9 mouse cellular contexts compared by ENCODE assay signal in genomic region chr16:92487489-92487888, GRCm38 (mm10). TPM values are rescaled to one million over a fixed set of nuclear protein-coding genes. Genes with fewer than 3 reads are reported as not detected.
DNase-seq lines count a peak whose midpoint lies in the region; ATAC-seq lines count a peak whose summit lies in the region.
"Had no signal": no experiment of that assay in that cellular context is flagged by ENCODE, and none has a peak within 500 bp of the region (broad histone marks: within the 10 kb centered on the region; RNA-seq: fewer than 3 reads in every experiment).

No protein-coding gene starts in this region.

- H3K36me3 ChIP-seq in forebrain, embryonic 14.5 days (ENCODE audit: control insufficient read depth, insufficient read depth, low read length), result no peaks in the 10 kb centered on the region
- H3K36me3 ChIP-seq in forebrain, embryonic 11.5 days (ENCODE audit: control insufficient read depth, insufficient read depth, low read length), result no peaks in the 10 kb centered on the region
- no peaks in the 10 kb centered on the region for H3K36me3 ChIP-seq in liver, embryonic 11.5 days (ENCODE audit: control insufficient read depth, insufficient read depth, low read length)
- H3K36me3 ChIP-seq in hindbrain, embryonic 10.5 days, result no peaks in the 10 kb centered on the region

- H3K4me2 ChIP-seq in forebrain, embryonic 14.5 days (ENCODE audit: low read length), result no peak overlapping the region
- H3K4me2 ChIP-seq in forebrain, embryonic 11.5 days (ENCODE audit: low read depth, low read length, severe bottlenecking), result no peak overlapping the region
- H3K4me2 ChIP-seq in liver, embryonic 11.5 days, result no peak overlapping the region

- intact Hi-C loops in left cerebral cortex, postnatal 4 days (cut with DNase I), result no loop called here
- intact Hi-C loops in left cerebral cortex, postnatal 10 days (cut with DNase I), result no loop called here

- no peak overlapping the region for H3K4me3 ChIP-seq in forebrain, embryonic 14.5 days (ENCODE audit: low read depth, low read length)
- no peak overlapping the region for H3K4me3 ChIP-seq in forebrain, embryonic 11.5 days (ENCODE audit: low read depth, low read length)
- no peak overlapping the region for H3K4me3 ChIP-seq in liver, embryonic 11.5 days (ENCODE audit: low read depth, low read length)
- H3K4me3 ChIP-seq in hindbrain, embryonic 10.5 days, result no peak overlapping the region
- H3K4me3 ChIP-seq: myocyte had no signal

- no peak overlapping the region for H3K9ac ChIP-seq in forebrain, embryonic 14.5 days (ENCODE audit: low read length)
- H3K9ac ChIP-seq in forebrain, embryonic 11.5 days (ENCODE audit: low read length), result no peak overlapping the region
- H3K9ac ChIP-seq in liver, embryonic 11.5 days (ENCODE audit: low read depth, low read length), result no peak overlapping the region

- DNase-seq in forebrain, embryonic 14.5 days (ENCODE audit: low spot score), result peak; percentile 45
- DNase-seq in forebrain, embryonic 11.5 days (ENCODE audit: low spot score), result no peak
- peak; percentile 38 for DNase-seq in left cerebral cortex, postnatal 4 days
- no peak for DNase-seq in left cerebral cortex, postnatal 10 days (ENCODE audit: extremely low spot score in 1 of 2, low spot score in 2 of 2)
- DNase-seq in brain, adult 2 months (ENCODE audit: low read depth, low spot score), result peak; percentile 43
- no peak for DNase-seq in liver, embryonic 11.5 days (ENCODE audit: low spot score)
- peak; percentile 56 to 79 for DNase-seq in spleen, postnatal 4 days (ENCODE audit: low spot score in 2 of 2)
- no peak for DNase-seq in hindbrain, embryonic 10.5 days (ENCODE audit: low spot score)

- no peak for ATAC-seq in forebrain, embryonic 14.5 days
- ATAC-seq in forebrain, embryonic 11.5 days (replicated peaks; ENCODE audit: low FRiP score), result no peak
- ATAC-seq in liver, embryonic 11.5 days (replicated peaks; ENCODE audit: low FRiP score), result peak; percentile 64

- no peaks in the 10 kb centered on the region for H3K27me3 ChIP-seq in forebrain, embryonic 14.5 days (replicated peaks; ENCODE audit: control insufficient read depth, insufficient read depth, low read length)
- H3K27me3 ChIP-seq in forebrain, embryonic 11.5 days (ENCODE audit: control insufficient read depth, insufficient read depth, low read length), result no peaks in the 10 kb centered on the region
- no peaks in the 10 kb centered on the region for H3K27me3 ChIP-seq in liver, embryonic 11.5 days (replicated peaks; ENCODE audit: control insufficient read depth, insufficient read depth, low read length)
- H3K27me3 ChIP-seq in hindbrain, embryonic 10.5 days (ENCODE audit: insufficient read depth, poor library complexity, severe bottlenecking), result no peaks in the 10 kb centered on the region

- H3K27ac ChIP-seq in forebrain, embryonic 14.5 days (ENCODE audit: low read depth, low read length), result no peak overlapping the region
- no peak overlapping the region for H3K27ac ChIP-seq in forebrain, embryonic 11.5 days (ENCODE audit: low read depth, low read length)
- no peak overlapping the region for H3K27ac ChIP-seq in liver, embryonic 11.5 days (ENCODE audit: low read depth, low read length)
- H3K27ac ChIP-seq in hindbrain, embryonic 10.5 days, result no peak overlapping the region

- no peaks in the 10 kb centered on the region for H3K4me1 ChIP-seq in forebrain, embryonic 14.5 days (ENCODE audit: control insufficient read depth, insufficient read depth, low read length)
- no peaks in the 10 kb centered on the region for H3K4me1 ChIP-seq in forebrain, embryonic 11.5 days (replicated peaks; ENCODE audit: control insufficient read depth, insufficient read depth, low read length)
- peaks cover 11% of the 10 kb centered on the region for H3K4me1 ChIP-seq in liver, embryonic 11.5 days (replicated peaks; ENCODE audit: control insufficient read depth, insufficient read depth, low read length)
- H3K4me1 ChIP-seq in hindbrain, embryonic 10.5 days (replicated peaks), result no peaks in the 10 kb centered on the region

- WGBS in forebrain, embryonic 14.5 days, result 60% methylated on average over 4 of the region's 4 CpGs
- 60% methylated on average over 4 of the region's 4 CpGs for WGBS in forebrain, embryonic 11.5 days
- 21% methylated on average over 4 of the region's 4 CpGs for WGBS in liver, embryonic 11.5 days
- 62% methylated on average over 4 of the region's 4 CpGs for WGBS in hindbrain, embryonic 10.5 days

- no peaks in the 10 kb centered on the region for H3K9me3 ChIP-seq in forebrain, embryonic 14.5 days (replicated peaks; ENCODE audit: control insufficient read depth, low read length)
- H3K9me3 ChIP-seq in forebrain, embryonic 11.5 days (ENCODE audit: control insufficient read depth, low read length), result no peaks in the 10 kb centered on the region
- H3K9me3 ChIP-seq in liver, embryonic 11.5 days (ENCODE audit: control insufficient read depth, low read length), result no peaks in the 10 kb centered on the region
- H3K9me3 ChIP-seq in hindbrain, embryonic 10.5 days, result no peaks in the 10 kb centered on the region

RNA-seq across cellular contexts. Expression of gene Clic6, which starts 2.0 kb away (rescaled TPM):
- 3.0 and 4.6 TPM in 2 replicates for polyA plus RNA-seq in forebrain, embryonic 14.5 days (2014; fragmentation: Nextera tagmentation; extraction: Ambion mirVana)
- 3.1 and 4.1 TPM in 2 replicates for polyA plus RNA-seq in forebrain, embryonic 11.5 days (2014; fragmentation: Nextera tagmentation; extraction: Ambion mirVana)
- total RNA-seq in left cerebral cortex, postnatal 4 days (2021), result 1 to 10 TPM in 1 of 2 experiments, under 1 TPM in 1; 0.44 to 1.1 TPM
- total RNA-seq in left cerebral cortex, postnatal 10 days (2021), result under 1 TPM; 0.53 to 0.77 TPM
- polyA plus RNA-seq in liver, embryonic 11.5 days (2014; fragmentation: Nextera tagmentation; extraction: Ambion mirVana), result 1.5 and 1.6 TPM in 2 replicates
- polyA plus RNA-seq in hindbrain, embryonic 10.5 days (2016; fragmentation: Nextera tagmentation; extraction: Ambion mirVana), result 5.4 and 9.3 TPM in 2 replicates
- polyA plus RNA-seq: myocyte had no signal

RNA-seq across cellular contexts. Expression of gene Rcan1, which starts 16.8 kb away (rescaled TPM):
- polyA plus RNA-seq in forebrain, embryonic 14.5 days (2014; fragmentation: Nextera tagmentation; extraction: Ambion mirVana), result 46.3 and 49.0 TPM in 2 replicates
- 37.4 and 46.9 TPM in 2 replicates for polyA plus RNA-seq in forebrain, embryonic 11.5 days (2014; fragmentation: Nextera tagmentation; extraction: Ambion mirVana)
- 10 to 100 TPM; 48.3 to 50.1 TPM for total RNA-seq in left cerebral cortex, postnatal 4 days (2021)
- total RNA-seq in left cerebral cortex, postnatal 10 days (2021), result 10 to 100 TPM; 49.3 to 53.5 TPM
- 21.6 and 21.9 TPM in 2 replicates for polyA plus RNA-seq in liver, embryonic 11.5 days (2014; fragmentation: Nextera tagmentation; extraction: Ambion mirVana)
- 39.3 and 39.6 TPM in 2 replicates for polyA plus RNA-seq in hindbrain, embryonic 10.5 days (2016; fragmentation: Nextera tagmentation; extraction: Ambion mirVana)

Comparison
In these comparisons a context has a peak if more than half of its experiments do, and no peak if none do; other contexts are left out.
1. DNase-seq: peak in forebrain, embryonic 14.5 days (single experiment), left cerebral cortex, postnatal 4 days (single experiment), brain, adult 2 months (single experiment) and spleen, postnatal 4 days (2 of 2); none in forebrain, embryonic 11.5 days (single experiment), left cerebral cortex, postnatal 10 days (0 of 2), liver, embryonic 11.5 days (single experiment) and hindbrain, embryonic 10.5 days (single experiment).